ENCODE assay signal across 8 mouse cellular contexts in the genomic region with DNA sequence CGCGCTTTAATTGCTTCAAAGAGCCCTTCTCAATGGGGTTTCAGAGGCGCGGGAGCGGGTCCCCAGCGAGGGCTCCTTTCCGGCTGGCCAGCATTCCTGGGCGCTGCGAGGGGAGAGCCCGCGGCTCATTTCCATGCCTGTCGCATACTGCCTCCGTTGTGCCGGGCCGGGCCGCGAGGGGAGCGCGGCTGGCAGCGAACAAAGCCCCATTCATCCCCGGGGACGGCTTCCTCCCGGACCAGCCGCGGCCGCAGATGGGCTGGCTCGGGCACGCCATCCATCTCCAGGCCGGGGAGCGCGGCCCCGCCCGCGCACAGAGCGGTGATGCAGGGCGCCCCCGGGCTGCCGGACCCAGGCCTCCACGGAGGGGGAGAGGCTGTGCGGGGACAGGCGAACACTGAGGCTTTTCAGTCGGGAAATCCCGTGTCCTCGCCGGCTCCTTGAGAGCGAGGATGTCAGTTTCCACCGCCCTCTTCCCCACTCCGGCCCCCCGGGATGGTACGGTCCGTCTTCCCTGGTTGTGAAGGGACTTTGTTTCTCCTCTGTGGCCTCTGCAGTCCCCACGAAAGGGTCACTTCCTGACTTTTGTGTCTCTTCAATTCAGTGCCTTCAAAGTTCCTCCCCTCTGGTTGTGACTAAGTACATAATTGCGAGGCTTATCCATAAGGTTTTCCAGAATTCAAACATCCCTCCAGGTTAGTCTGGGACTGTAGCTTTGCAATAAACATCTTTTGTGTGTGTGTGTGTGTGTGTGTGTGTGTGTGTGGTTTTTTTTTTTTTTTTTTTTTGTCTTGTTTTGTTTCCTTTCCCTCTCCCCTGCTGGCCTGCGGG.
A peak's percentile ranks its signal among the peaks of the same experiment; 100 is the strongest.
DNase-seq lines count a peak whose midpoint lies in the region; ATAC-seq and TF ChIP-seq lines count a peak whose summit lies in the region.

No protein-coding gene starts in this region.

- peak overlapping the region; percentile 97 for H3K27ac ChIP-seq in hindbrain, embryonic 10.5 days
- peak overlapping the region; percentile 99 for H3K27ac ChIP-seq in lung, embryonic 14.5 days (ENCODE audit: low read depth)
- H3K27ac ChIP-seq in olfactory bulb, adult 2 months (ENCODE audit: insufficient read depth, low read depth, low read length) = peak overlapping the region; percentile 86

- H3K9ac ChIP-seq in lung, embryonic 14.5 days = peak overlapping the region; percentile 77

- peak overlapping the region; percentile 68 for H3K4me2 ChIP-seq in lung, embryonic 14.5 days

- peak; percentile 60 for DNase-seq in ES-CJ7 (ENCODE audit: low read depth, low spot score)
- peak; percentile 86 for DNase-seq in cerebellum, adult 8-10 months
- DNase-seq in frontal cortex, adult 2 months (ENCODE audit: extremely low spot score in 1 of 2, low spot score in 1 of 2) = peak; percentile 80 to 83
- DNase-seq in hindbrain, embryonic 10.5 days (ENCODE audit: low spot score) = peak; percentile 95
- peak; percentile 74 for DNase-seq in layer of hippocampus, adult 9-10 months (ENCODE audit: low spot score)
- DNase-seq in lung, embryonic 14.5 days = peak; percentile 90
- DNase-seq in thymus, adult 18-20 months = peak; percentile 9 to 10

- H3K4me3 ChIP-seq in hindbrain, embryonic 10.5 days = peak overlapping the region; percentile 54
- peak overlapping the region; percentile 47 for H3K4me3 ChIP-seq in lung, embryonic 14.5 days (ENCODE audit: low read depth, low read length)
- H3K4me3 ChIP-seq in olfactory bulb, adult 2 months (ENCODE audit: insufficient read depth, low read depth, low read length) = peak overlapping the region; percentile 67

- H3K9me3 ChIP-seq in hindbrain, embryonic 10.5 days = no peaks in the 10 kb centered on the region
- no peaks in the 10 kb centered on the region for H3K9me3 ChIP-seq in lung, embryonic 14.5 days (ENCODE audit: low read depth, low read length)

- WGBS in hindbrain, embryonic 10.5 days = under 1% methylated on average over 54 of the region's 54 CpGs
- 1% methylated on average over 54 of the region's 54 CpGs for WGBS in lung, embryonic 14.5 days
- WGBS in olfactory bulb, adult 2 months = under 1% methylated on average over 52 of the region's 54 CpGs

- no peak; the same call in 1 of the 2 replicates for TF ChIP-seq CTCF in lung, embryonic 14.5 days (IDR thresholded peaks at IDR 0.05; ENCODE audit: low read depth)
- TF ChIP-seq CTCF in olfactory bulb, adult 2 months (IDR thresholded peaks at IDR 0.05; ENCODE audit: insufficient read depth, low read depth, low read length) = no peak

- peaks cover 4% of the 10 kb centered on the region; the same call in 1 of the 2 replicates for H3K27me3 ChIP-seq in hindbrain, embryonic 10.5 days (ENCODE audit: insufficient read depth, poor library complexity, severe bottlenecking)
- no peaks in the 10 kb centered on the region for H3K27me3 ChIP-seq in lung, embryonic 14.5 days (ENCODE audit: insufficient read depth, low read length)

- no peaks in the 10 kb centered on the region for H3K36me3 ChIP-seq in hindbrain, embryonic 10.5 days
- no peaks in the 10 kb centered on the region for H3K36me3 ChIP-seq in lung, embryonic 14.5 days (ENCODE audit: insufficient read depth)

- peak; percentile 90 for ATAC-seq in lung, embryonic 14.5 days (ENCODE audit: insufficient read depth)

- no peak; the same call in 1 of the 2 replicates for TF ChIP-seq POLR2A in olfactory bulb, adult 2 months (IDR thresholded peaks at IDR 0.05; ENCODE audit: insufficient read depth, low read depth, low read length)

- H3K4me1 ChIP-seq in hindbrain, embryonic 10.5 days (replicated peaks) = peaks cover 97% of the 10 kb centered on the region
- peaks cover 44% of the 10 kb centered on the region for H3K4me1 ChIP-seq in lung, embryonic 14.5 days (ENCODE audit: insufficient read depth)
- H3K4me1 ChIP-seq in olfactory bulb, adult 2 months (ENCODE audit: control insufficient read depth, insufficient read depth, low read length) = peaks cover 17% of the 10 kb centered on the region

Comparison
In these comparisons a context has a peak if more than half of its experiments do, and no peak if none do; other contexts are left out.
1. Peak in every context shown above with its lines: DNase-seq, ATAC-seq, H3K4me3 ChIP-seq and H3K27ac ChIP-seq.
2. DNase-seq: peak in every context shown above with its lines; median percentile 95 in hindbrain, embryonic 10.5 days; 90 in lung, embryonic 14.5 days; 86 in cerebellum, adult 8-10 months; 82 in frontal cortex, adult 2 months; 74 in layer of hippocampus, adult 9-10 months; 60 in ES-CJ7; 10 in thymus, adult 18-20 months.